Mouse (Mus musculus): ENCODE results near the gene Sdccag8. TPM values are rescaled to one million over a fixed set of nuclear protein-coding genes. Genes with fewer than 3 reads are reported as not detected.

Sdccag8 gene
- polyA plus RNA-seq, 1 experiment from 2014 or later, result 5.2 TPM

DNA sequence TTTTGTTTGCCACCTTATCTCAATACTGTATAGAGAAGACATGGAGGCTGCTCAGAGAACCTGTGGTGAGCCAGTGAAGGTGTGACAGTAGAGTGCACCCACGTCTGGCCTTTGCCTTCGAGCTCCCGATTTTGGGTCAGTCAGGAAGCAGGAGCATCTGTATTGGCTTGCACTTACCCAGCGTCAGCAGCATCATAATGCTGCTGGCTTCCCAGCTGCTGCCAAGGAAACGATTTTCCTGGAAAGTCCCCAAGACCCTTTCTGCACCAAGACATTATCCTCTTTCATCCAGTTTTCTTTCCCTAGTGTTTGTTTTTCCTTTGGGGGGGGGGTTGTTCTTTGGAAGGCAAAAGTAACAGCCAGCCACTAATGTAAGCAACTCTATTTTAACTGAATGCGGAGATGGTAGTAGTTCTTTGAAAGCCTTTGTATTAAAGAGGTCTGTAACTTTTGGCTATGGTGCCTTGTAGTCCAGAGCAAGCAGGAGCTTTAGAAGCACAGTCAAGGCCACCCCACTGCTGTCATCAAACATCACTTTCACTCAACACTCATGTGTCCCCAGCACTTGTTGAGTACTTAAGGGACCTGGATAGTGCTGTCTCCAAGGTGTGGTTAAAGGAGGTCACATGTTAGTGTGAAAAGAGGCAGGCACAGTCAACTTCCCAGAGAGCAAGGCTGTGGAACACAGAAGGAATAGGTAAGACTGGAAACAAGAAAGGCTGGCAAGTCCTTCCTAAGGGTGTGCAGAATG is 172.7 kb downstream of the Sdccag8 start:
- Histone ChIP-seq H3K27me3 (ENCODE audit: control insufficient read depth, insufficient read depth, low read depth, low read length) (no peaks in the 10 kb centered on the region), H3K27ac (ENCODE audit: low read length) (no peak overlapping the region), H3K9me3 (replicated peaks; ENCODE audit: control insufficient read depth, low read length) (no peaks in the 10 kb centered on the region), H3K4me3 (ENCODE audit: low read depth, low read length) (no peak overlapping the region), H3K4me1 (ENCODE audit: control insufficient read depth, low read depth, low read length) (no peaks in the 10 kb centered on the region; the same call in 1 of the 2 replicates), H3K9ac (ENCODE audit: low read depth, low read length) (no peak overlapping the region), H3K4me2 (ENCODE audit: low read depth, low read length) (no peak overlapping the region), H3K36me3 (ENCODE audit: control insufficient read depth, insufficient read depth) (no peaks in the 10 kb centered on the region)
- WGBS (ENCODE audit: insufficient replicate concordance), result 67% methylated on average over 6 of the region's 6 CpGs
- ATAC-seq (ENCODE audit: low read depth), result no peak

DNA sequence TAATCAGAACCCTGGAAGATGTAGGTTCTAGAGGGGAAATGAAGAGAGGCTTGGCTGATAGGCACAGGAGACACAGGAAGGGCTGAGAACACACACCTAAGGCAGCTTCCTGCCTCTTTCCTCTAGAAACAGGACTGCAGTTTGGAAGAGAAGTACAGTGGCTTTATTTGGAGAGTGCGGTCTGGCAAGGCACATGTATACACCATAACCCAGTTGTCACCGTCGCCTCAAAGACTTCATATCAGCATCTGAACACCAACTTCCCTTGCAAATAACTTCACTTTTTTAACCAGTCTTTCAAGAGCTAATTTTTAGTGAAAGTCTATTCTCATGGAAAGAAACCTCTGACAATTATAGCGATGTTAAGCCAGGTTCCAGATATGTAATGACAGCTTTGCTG is 177.0 kb downstream of the Sdccag8 start:
- no peak for ATAC-seq (ENCODE audit: low read depth)
- no peak overlapping the region for H3K4me2 ChIP-seq (ENCODE audit: low read depth, low read length)
- no peak overlapping the region for H3K27ac ChIP-seq (ENCODE audit: low read length)
- no peak overlapping the region for H3K4me3 ChIP-seq (ENCODE audit: low read depth, low read length)
- H3K4me1 ChIP-seq (ENCODE audit: control insufficient read depth, low read depth, low read length), result peaks cover 3% of the 10 kb centered on the region; the same call in 1 of the 2 replicates
- no peaks in the 10 kb centered on the region for H3K36me3 ChIP-seq (ENCODE audit: control insufficient read depth, insufficient read depth)
- no peaks in the 10 kb centered on the region for H3K9me3 ChIP-seq (replicated peaks; ENCODE audit: control insufficient read depth, low read length)
- WGBS (ENCODE audit: insufficient replicate concordance), result 47% methylated on average over 4 of the region's 4 CpGs
- no peak overlapping the region for H3K9ac ChIP-seq (ENCODE audit: low read depth, low read length)
- no peaks in the 10 kb centered on the region for H3K27me3 ChIP-seq (ENCODE audit: control insufficient read depth, insufficient read depth, low read depth, low read length)

DNA sequence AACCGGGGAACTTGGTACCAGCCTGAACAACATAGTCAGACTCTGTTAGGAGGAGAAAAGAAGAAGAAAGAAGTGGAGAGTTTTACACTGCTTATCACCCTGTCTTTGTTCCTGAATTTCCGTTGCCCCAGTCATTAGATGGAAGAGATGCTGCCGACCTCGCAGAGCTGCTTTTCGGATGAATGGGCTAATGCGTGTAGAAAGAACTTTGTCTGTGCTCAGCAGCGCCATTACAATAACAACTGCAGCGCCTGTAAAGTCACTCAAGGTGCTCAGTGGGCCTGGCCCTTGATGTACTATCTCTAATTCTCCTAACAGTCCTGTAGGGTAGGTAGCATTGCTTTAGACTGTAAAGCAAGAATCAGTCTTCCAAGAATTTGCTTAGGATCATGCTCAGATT is 178.1 kb downstream of the Sdccag8 start:
- H3K4me3 ChIP-seq (ENCODE audit: low read depth, low read length), result no peak overlapping the region
- WGBS (ENCODE audit: insufficient replicate concordance), result 63% methylated on average over 8 of the region's 8 CpGs
- ATAC-seq (ENCODE audit: low read depth), result no peak
- no peaks in the 10 kb centered on the region for H3K27me3 ChIP-seq (ENCODE audit: control insufficient read depth, insufficient read depth, low read depth, low read length)
- peaks cover 5% of the 10 kb centered on the region; the same call in 1 of the 2 replicates for H3K4me1 ChIP-seq (ENCODE audit: control insufficient read depth, low read depth, low read length)
- no peaks in the 10 kb centered on the region for H3K9me3 ChIP-seq (replicated peaks; ENCODE audit: control insufficient read depth, low read length)
- H3K27ac ChIP-seq (ENCODE audit: low read length), result no peak overlapping the region
- H3K36me3 ChIP-seq (ENCODE audit: control insufficient read depth, insufficient read depth), result no peaks in the 10 kb centered on the region
- no peak overlapping the region for H3K4me2 ChIP-seq (ENCODE audit: low read depth, low read length)
- no peak overlapping the region for H3K9ac ChIP-seq (ENCODE audit: low read depth, low read length)

DNA sequence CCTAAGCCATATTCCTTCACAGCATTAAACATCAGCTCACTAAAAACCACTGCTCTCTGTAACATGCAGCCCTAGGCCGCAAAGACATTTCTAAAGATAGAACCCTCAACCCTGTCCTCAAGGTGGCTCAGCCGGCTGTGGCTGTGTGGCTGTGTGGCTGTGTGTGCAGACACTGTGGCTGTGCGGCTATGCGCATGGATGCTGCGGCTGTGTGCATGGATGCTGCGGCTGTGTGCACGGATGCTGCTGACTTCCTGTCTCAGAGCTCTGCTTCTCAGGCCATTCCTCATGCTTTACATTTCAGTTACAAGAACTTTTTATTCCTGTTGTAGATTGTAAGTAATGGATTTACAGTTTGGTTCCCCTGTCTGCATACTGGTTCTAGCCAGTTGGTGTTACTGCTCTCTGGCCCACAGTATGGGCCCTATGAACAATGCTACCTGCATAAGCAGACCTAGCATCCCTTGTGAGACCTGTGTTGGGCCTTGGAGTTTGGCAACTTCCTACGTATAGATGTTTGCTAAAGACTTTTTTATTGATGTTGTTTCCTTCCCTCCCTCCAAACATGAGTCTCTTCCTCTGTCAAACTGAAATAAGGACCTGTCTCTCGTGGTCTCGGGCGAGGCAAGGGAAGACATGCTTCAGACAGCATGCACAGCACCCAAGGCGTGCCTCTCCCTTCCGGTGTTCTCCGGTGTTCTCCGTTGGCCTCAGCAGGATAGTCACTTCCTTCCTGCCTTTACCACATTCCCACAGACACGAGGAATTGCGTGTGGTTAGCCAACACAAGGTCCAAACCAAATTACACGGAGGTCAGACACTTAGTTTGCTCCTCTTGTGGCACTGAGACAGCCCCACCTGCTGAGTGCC is 178.9 kb downstream of the Sdccag8 start:
- Histone ChIP-seq H3K36me3 (ENCODE audit: control insufficient read depth, insufficient read depth) (no peaks in the 10 kb centered on the region), H3K9me3 (replicated peaks; ENCODE audit: control insufficient read depth, low read length) (no peaks in the 10 kb centered on the region), H3K4me1 (ENCODE audit: control insufficient read depth, low read depth, low read length) (peaks cover 5% of the 10 kb centered on the region; the same call in 1 of the 2 replicates), H3K27ac (ENCODE audit: low read length) (no peak overlapping the region), H3K4me2 (ENCODE audit: low read depth, low read length) (no peak overlapping the region), H3K9ac (ENCODE audit: low read depth, low read length) (no peak overlapping the region), H3K4me3 (ENCODE audit: low read depth, low read length) (no peak overlapping the region), H3K27me3 (ENCODE audit: control insufficient read depth, insufficient read depth, low read depth, low read length) (no peaks in the 10 kb centered on the region)
- 36% methylated on average over 18 of the region's 18 CpGs for WGBS (ENCODE audit: insufficient replicate concordance)
- ATAC-seq (ENCODE audit: low read depth), result no peak

DNA sequence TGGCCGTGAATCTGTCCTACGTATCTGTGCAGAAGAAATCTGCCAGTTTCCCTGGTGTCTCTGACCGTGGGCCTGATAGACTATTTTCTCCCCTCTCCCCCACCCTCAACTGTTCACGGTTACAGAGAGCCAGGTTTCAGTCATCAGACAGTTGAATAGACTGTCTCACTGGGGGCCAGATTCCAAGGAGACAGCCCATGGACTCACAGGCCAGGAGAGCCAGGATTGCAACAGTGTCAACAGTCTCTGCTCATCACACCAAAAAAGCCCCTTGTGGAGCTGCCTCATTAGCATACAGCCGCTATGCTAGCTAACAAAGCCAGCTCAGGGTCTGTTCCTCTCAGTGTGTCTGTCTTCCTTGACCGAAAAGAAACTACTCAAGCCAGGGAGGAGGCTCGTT is 179.6 kb downstream of the Sdccag8 start:
- peaks cover 5% of the 10 kb centered on the region; the same call in 1 of the 2 replicates for H3K4me1 ChIP-seq (ENCODE audit: control insufficient read depth, low read depth, low read length)
- H3K9ac ChIP-seq (ENCODE audit: low read depth, low read length), result no peak overlapping the region
- H3K27ac ChIP-seq (ENCODE audit: low read length), result no peak overlapping the region
- no peaks in the 10 kb centered on the region for H3K9me3 ChIP-seq (replicated peaks; ENCODE audit: control insufficient read depth, low read length)
- H3K4me2 ChIP-seq (ENCODE audit: low read depth, low read length), result no peak overlapping the region
- no peaks in the 10 kb centered on the region for H3K36me3 ChIP-seq (ENCODE audit: control insufficient read depth, insufficient read depth)
- ATAC-seq (ENCODE audit: low read depth), result peak; percentile 44; the same call in 1 of the 2 replicates
- H3K27me3 ChIP-seq (ENCODE audit: control insufficient read depth, insufficient read depth, low read depth, low read length), result no peaks in the 10 kb centered on the region
- WGBS (ENCODE audit: insufficient replicate concordance), result 19% methylated on average over 7 of the region's 7 CpGs
- no peak overlapping the region for H3K4me3 ChIP-seq (ENCODE audit: low read depth, low read length)

DNA sequence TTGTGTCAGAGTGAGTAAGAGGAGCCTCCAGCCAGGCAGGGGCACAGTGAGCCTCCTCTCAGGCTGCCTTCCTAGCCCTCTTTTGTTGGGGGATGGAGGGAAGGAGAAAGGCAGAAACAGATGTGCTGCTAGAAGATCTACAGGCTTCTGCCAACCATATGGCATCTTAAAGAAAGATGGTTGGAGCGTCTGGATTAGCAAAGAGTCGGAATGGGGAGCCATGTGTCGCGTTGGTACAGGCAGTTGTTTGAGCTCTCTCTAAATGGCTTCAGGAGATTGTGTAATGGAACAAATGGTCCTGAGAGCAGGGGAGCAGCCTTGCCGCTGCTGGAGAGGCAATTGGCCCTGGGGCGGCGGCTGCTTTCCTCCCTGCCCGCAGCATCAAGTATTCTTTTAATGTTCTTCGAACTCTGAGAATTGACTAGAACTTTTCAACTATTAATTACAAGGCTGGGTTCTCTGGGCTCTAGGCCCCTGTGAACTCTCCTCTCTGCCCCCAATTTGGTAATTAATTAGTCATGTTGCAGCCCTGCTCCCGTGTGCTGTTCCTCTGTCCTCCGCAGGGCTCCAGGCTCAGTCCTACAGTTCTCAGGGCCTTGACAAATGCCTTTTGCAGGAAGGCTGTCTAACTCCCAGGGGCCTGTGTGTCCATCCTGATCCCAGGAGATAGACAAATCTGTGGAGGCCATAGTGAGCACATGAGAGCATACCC is 180.4 kb downstream of the Sdccag8 start:
- no peak overlapping the region for H3K27ac ChIP-seq (ENCODE audit: low read length)
- no peaks in the 10 kb centered on the region for H3K27me3 ChIP-seq (ENCODE audit: control insufficient read depth, insufficient read depth, low read depth, low read length)
- peaks cover 5% of the 10 kb centered on the region; the same call in 1 of the 2 replicates for H3K4me1 ChIP-seq (ENCODE audit: control insufficient read depth, low read depth, low read length)
- H3K9me3 ChIP-seq (replicated peaks; ENCODE audit: control insufficient read depth, low read length), result no peaks in the 10 kb centered on the region
- H3K9ac ChIP-seq (ENCODE audit: low read depth, low read length), result no peak overlapping the region
- WGBS (ENCODE audit: insufficient replicate concordance), result 69% methylated on average over 11 of the region's 11 CpGs
- no peak overlapping the region for H3K4me2 ChIP-seq (ENCODE audit: low read depth, low read length)
- no peaks in the 10 kb centered on the region for H3K36me3 ChIP-seq (ENCODE audit: control insufficient read depth, insufficient read depth)
- H3K4me3 ChIP-seq (ENCODE audit: low read depth, low read length), result no peak overlapping the region
- no peak for ATAC-seq (ENCODE audit: low read depth)

DNA sequence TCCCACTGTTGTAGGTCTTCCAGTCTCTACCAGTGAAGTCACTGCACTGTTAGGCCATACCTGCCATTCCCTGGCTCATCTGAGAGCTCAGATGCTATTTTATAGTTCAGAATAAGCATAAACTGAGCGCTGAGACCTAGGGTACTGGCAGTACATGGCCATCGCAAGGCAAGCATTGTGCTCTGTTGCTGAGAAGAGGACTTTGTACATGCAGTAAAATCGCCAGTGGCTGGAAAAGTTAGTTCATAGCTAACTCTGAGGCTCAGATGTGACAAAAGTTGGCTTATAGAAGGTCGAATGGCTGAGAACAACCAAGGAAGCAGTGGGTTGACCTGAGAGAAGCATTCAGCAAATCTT is 180.9 kb downstream of the Sdccag8 start:
- Histone ChIP-seq H3K27ac (ENCODE audit: low read length) (no peak overlapping the region), H3K4me2 (ENCODE audit: low read depth, low read length) (no peak overlapping the region), H3K9ac (ENCODE audit: low read depth, low read length) (no peak overlapping the region), H3K9me3 (replicated peaks; ENCODE audit: control insufficient read depth, low read length) (no peaks in the 10 kb centered on the region), H3K27me3 (ENCODE audit: control insufficient read depth, insufficient read depth, low read depth, low read length) (no peaks in the 10 kb centered on the region), H3K4me3 (ENCODE audit: low read depth, low read length) (no peak overlapping the region), H3K4me1 (ENCODE audit: control insufficient read depth, low read depth, low read length) (peaks cover 5% of the 10 kb centered on the region; the same call in 1 of the 2 replicates), H3K36me3 (ENCODE audit: control insufficient read depth, insufficient read depth) (no peaks in the 10 kb centered on the region)
- ATAC-seq (ENCODE audit: low read depth), result no peak
- WGBS (ENCODE audit: insufficient replicate concordance), result 56% methylated on average over 4 of the region's 4 CpGs

DNA sequence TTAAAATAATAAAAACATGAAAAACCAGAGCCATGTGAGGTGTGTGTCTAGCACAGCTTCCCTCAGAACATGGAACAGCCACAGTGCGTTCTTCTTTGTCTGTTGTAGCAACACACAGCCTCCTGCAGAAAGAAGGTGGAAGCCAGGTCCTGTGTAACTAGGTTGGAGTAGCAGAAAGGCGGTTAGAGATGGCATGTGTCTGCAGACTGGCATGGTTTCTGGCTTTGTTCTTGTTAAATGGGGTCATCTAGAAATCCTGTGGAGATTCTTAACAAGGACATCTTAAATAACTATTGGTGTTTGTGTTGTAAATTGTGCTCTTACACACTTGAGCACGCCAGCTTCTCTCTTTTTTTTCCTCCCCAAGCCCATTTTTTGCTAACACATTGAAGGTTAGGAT is 181.7 kb downstream of the Sdccag8 start:
- peaks cover 5% of the 10 kb centered on the region; the same call in 1 of the 2 replicates for H3K4me1 ChIP-seq (ENCODE audit: control insufficient read depth, low read depth, low read length)
- WGBS (ENCODE audit: insufficient replicate concordance), result 68% methylated on average over 3 of the region's 3 CpGs
- H3K4me3 ChIP-seq (ENCODE audit: low read depth, low read length), result no peak overlapping the region
- H3K9ac ChIP-seq (ENCODE audit: low read depth, low read length), result no peak overlapping the region
- no peaks in the 10 kb centered on the region for H3K27me3 ChIP-seq (ENCODE audit: control insufficient read depth, insufficient read depth, low read depth, low read length)
- H3K4me2 ChIP-seq (ENCODE audit: low read depth, low read length), result no peak overlapping the region
- H3K9me3 ChIP-seq (replicated peaks; ENCODE audit: control insufficient read depth, low read length), result no peaks in the 10 kb centered on the region
- H3K36me3 ChIP-seq (ENCODE audit: control insufficient read depth, insufficient read depth), result no peaks in the 10 kb centered on the region
- H3K27ac ChIP-seq (ENCODE audit: low read length), result no peak overlapping the region
- no peak for ATAC-seq (ENCODE audit: low read depth)
